Mouse (Mus musculus): ENCODE data around the gene Bend7. TPM values are rescaled to one million over a fixed set of nuclear protein-coding genes. Genes with fewer than 3 reads are reported as not detected.

Bend7 gene
- total RNA-seq, 2 experiments from 2014 or later = not detected

DNA sequence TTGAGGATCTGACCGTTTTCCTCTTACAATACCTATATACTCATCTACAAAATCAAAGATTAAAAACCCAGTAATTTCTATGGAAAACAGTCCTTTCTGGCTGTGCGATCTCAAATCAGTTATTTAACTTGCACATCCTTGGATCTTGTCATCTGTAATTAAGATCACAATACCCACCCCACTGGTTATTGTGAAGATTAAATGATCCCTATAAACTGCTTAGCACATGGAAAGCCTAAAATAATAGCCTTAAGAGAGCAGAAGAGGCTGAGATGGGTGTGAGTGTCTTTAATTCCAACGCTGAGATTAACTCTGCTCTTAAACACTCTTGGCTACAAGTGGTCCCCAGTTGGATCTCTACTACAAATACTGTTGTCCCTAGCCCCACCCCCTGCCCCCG lies 64.8 kb downstream of the Bend7 start:
- ATAC-seq (ENCODE audit: poor library complexity, severe bottlenecking) = no peak

DNA sequence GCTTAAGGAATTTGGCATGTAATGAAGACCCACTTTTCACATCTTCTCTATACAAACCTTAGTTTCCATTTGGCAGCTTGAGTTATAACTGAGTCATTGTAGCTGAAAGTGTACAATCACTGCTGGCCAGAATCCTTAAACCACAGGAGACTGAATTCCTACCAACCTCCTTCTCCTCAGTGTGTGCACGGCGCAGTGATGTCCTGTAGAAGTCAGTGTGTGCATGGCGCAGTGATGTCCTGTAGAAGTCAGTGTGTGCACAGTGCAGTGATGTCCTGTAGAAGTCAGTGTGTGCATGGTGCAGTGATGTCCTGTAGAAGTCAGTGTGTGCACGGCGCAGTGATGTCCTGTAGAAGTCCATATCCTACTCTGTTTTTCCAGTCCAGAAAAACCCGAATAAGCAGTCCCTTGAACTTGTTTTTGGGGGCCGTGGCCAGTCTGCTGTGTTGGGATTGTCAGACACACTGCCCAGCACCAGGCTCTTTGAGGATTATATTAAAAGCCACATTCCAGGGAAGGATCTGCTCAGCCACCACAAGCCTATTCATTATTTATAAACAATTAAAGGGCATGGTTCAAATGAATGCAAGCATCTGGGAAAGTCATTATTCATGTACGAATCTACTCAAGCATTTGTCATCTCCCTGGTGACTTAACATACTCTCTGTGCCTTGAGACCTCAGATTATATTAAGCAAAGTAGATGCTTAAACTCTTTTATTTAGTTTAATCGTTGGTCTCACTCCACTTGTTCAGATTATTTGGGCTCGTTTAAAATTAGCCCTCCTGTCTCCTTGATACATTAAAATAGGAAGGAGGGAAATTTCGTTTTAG lies 65.4 kb downstream of the Bend7 start:
- ATAC-seq (ENCODE audit: poor library complexity, severe bottlenecking) = no peak

GRCm38 (mm10) chr2:4784012-4784411 lies 66.4 kb downstream of the Bend7 start:
- ATAC-seq (ENCODE audit: poor library complexity, severe bottlenecking) = peak; percentile 87

GRCm38 (mm10) chr2:4785016-4785415 lies 67.4 kb downstream of the Bend7 start:
- no peak for ATAC-seq (ENCODE audit: poor library complexity, severe bottlenecking)

DNA sequence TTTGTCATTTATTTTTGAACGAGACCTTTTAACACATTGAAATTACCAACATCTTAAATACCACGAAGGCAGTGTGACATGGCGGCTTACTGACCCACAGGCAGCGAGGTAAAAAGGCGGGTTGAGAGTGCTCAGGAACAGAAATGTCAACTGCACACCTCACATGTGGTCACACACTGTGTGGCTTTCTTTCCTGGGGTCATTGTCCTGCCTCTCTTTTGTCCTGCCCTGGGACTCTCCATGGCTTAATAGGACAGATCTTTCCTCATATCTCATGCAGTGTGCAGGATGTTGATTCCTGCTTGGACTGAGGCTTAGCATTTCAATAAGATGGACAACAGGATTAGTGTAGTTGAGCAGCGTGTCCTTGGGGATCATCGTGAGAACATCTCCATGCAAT lies 69.6 kb downstream of the Bend7 start:
- no peak for ATAC-seq (ENCODE audit: poor library complexity, severe bottlenecking)

GRCm38 (mm10) chr2:4791646-4792045 lies 74.0 kb downstream of the Bend7 start:
- ATAC-seq (ENCODE audit: poor library complexity, severe bottlenecking) = no peak

GRCm38 (mm10) chr2:4792554-4792953 lies 74.9 kb downstream of the Bend7 start:
- no peak for ATAC-seq (ENCODE audit: poor library complexity, severe bottlenecking)

GRCm38 (mm10) chr2:4802395-4803176 lies 85.0 kb downstream of the Bend7 start:
- no peak for ATAC-seq (ENCODE audit: poor library complexity, severe bottlenecking)

DNA sequence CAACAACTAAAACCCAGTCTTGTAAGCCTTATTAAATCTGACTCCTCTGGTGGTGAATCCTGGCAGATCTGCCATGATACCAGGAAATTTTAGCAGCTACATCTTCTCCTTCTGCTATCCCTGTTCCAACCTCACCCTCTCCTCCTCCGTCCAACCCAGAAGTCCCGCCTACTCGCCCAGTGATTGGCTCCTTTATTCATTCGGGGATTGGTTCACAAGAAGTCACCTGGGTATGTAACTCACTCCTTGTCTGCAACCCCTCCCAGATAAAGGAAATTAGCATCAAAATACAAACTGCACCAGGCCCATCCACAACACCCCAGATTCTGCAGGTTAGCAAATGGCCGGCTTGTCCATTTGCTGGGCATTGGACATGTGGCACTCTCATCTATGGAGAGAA lies 98.7 kb downstream of the Bend7 start:
- no peak for ATAC-seq (ENCODE audit: poor library complexity, severe bottlenecking)

GRCm38 (mm10) chr2:4817678-4818077 lies 100.0 kb downstream of the Bend7 start:
- ATAC-seq (ENCODE audit: poor library complexity, severe bottlenecking) = no peak

GRCm38 (mm10) chr2:4820230-4820629 lies 102.6 kb downstream of the Bend7 start:
- ATAC-seq (ENCODE audit: poor library complexity, severe bottlenecking) = no peak

- ATAC-seq (ENCODE audit: poor library complexity, severe bottlenecking) = no peak
Measured at GRCm38 (mm10) chr2:4824067-4824466, 106.4 kb downstream of the Bend7 start.

DNA sequence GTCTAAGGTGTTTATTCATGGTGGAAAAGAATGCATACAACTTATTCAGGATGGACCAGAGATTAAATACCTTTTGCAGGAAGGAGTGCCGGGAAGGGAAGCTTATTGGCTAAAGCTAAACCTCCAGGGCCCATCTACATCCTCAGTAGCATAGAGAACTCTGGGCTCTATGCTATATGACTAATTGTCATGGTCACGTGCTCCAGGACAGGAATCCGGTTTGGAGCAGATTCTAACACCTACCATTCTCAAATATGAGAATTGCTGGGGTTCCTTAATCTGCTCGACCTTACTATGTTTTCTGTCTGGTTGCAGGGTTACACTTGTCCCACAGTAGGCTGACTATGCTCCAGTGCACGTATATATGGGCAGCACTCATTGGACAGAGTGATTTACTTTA lies 110.4 kb downstream of the Bend7 start:
- no peak for ATAC-seq (ENCODE audit: poor library complexity, severe bottlenecking)

GRCm38 (mm10) chr2:4828446-4828997 lies 110.9 kb downstream of the Bend7 start:
- no peak for ATAC-seq (ENCODE audit: poor library complexity, severe bottlenecking)

GRCm38 (mm10) chr2:4829007-4829406 lies 111.4 kb downstream of the Bend7 start:
- no peak for ATAC-seq (ENCODE audit: poor library complexity, severe bottlenecking)

GRCm38 (mm10) chr2:4829489-4830065 lies 111.9 kb downstream of the Bend7 start:
- no peak for ATAC-seq (ENCODE audit: poor library complexity, severe bottlenecking)

DNA sequence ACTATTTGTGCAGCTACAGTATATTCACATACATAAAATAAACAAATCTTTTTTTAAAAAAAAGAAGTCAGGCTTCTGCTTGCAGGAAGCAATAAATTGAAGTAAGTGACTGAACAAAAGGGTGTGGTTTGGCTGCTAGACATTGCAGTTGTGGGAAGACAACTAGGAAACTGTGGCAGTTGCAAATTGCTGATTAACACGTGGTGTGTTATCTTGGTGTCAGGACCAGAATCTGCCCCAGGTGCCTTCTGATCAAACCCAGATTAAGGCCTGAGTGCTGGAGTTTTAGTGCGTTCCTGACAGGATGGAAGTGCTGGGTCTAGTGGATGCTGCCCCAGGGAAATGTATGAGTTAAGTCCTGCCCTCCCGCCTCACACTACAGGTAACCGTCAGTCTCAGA lies 113.9 kb downstream of the Bend7 start:
- ATAC-seq (ENCODE audit: poor library complexity, severe bottlenecking) = peak; percentile 33

- ATAC-seq (ENCODE audit: poor library complexity, severe bottlenecking) = no peak
Measured at GRCm38 (mm10) chr2:4832166-4832565, 114.5 kb downstream of the Bend7 start.

DNA sequence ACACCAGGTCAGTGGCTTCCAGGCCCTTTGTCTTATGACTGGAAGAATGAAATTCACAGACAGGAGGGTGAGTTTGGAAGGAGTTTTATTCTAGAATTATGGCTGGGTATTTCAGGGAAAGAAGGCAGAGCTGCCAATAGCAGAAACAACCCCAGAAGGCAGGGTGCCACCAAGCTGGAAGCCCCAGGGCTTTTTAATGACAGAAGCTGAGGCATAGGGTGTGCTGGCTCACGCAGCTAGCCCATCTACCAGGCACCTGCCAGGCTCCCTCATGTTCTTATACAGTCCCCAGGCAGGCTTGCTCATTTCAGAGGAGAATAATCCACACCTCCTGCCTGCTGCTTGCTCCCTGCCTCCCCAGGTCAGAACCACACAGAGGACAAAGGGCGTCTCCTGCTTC lies 131.8 kb downstream of the Bend7 start:
- no peak for ATAC-seq (ENCODE audit: poor library complexity, severe bottlenecking)
